Mouse (Mus musculus) adrenal gland, postnatal 36 days (tissue): ENCODE data around the gene Slc7a3. TPM values are rescaled to one million over a fixed set of nuclear protein-coding genes. Genes with fewer than 3 reads are reported as not detected.
"Not testable (repeated sequence)": the region's sequence is repeated elsewhere in the genome, so short reads cannot be mapped to it uniquely, and the experiment has no call there.

Source experiments
- DNase-seq, 2 experiments: peaks; one replicate each; pipeline ENCODE4 v3.0.0; 2021; ENCODE audit warnings: mixed read lengths in 1 of 2
- long read RNA-seq, 2 experiments: library from polyadenylated mRNA; stranded (forward); transcript quantifications; one replicate each; pipeline ENCODE4 v2.0.0; 2021; ENCODE audit warnings: borderline sequencing depth in 2 of 2
- total RNA-seq, 2 experiments: library from RNA; stranded (reverse); gene quantifications; 2 replicates each; pipeline ENCODE4 v1.2.3; 2021

Gene Slc7a3
- total RNA-seq, result under 1 TPM; 0.40 to 0.79 TPM
- long read RNA-seq, experiment 1, partial matches to known transcripts, result 0 of 1 reads
- long read RNA-seq, experiment 1, other reads (novel, unspliced or antisense), result 1 of 1 reads
- long read RNA-seq, experiment 2, result 0 reads

- no peak for DNase-seq
Measured at GRCm38 (mm10) chrX:101085920-101086319, at the start of gene Slc7a3. Slc7a3 (minus strand) TSS chrX:101086020.

GRCm38 (mm10) chrX:101131992-101132791, 46.4 kb upstream of the Slc7a3 start:
- DNase-seq, result no peak

- peak; percentile 63 to 73 for DNase-seq
Measured at GRCm38 (mm10) chrX:101131001-101131400, 45.2 kb upstream of the Slc7a3 start.

GRCm38 (mm10) chrX:101128559-101128958, 42.7 kb upstream of the Slc7a3 start:
- DNase-seq, result no peak

- DNase-seq, result no peak
Measured at GRCm38 (mm10) chrX:101126977-101127376, 41.2 kb upstream of the Slc7a3 start.

- peak; percentile 38 to 48 for DNase-seq
Measured at GRCm38 (mm10) chrX:101126474-101126955, 40.7 kb upstream of the Slc7a3 start.

GRCm38 (mm10) chrX:101120546-101120945, 34.7 kb upstream of the Slc7a3 start:
- DNase-seq, result no peak

GRCm38 (mm10) chrX:101085211-101085610, 609 bp downstream of the Slc7a3 start:
- DNase-seq, result not testable (repeated sequence)

GRCm38 (mm10) chrX:101084192-101084591, 1.6 kb downstream of the Slc7a3 start:
- DNase-seq, result no peak

GRCm38 (mm10) chrX:101065245-101065644, 20.6 kb downstream of the Slc7a3 start:
- DNase-seq, result no peak

GRCm38 (mm10) chrX:101063503-101063902, 22.3 kb downstream of the Slc7a3 start:
- DNase-seq, result peak; percentile 18 to 33

GRCm38 (mm10) chrX:101059541-101059940, 26.3 kb downstream of the Slc7a3 start, which contains the start of gene Tex11:
Tex11 (minus strand) TSS chrX:101059667.
- DNase-seq, result no peak

Other genes starting within 250 kb of the Slc7a3 start
- under 1 TPM in 1 of 2 experiments, not detected in 1; 0.13 TPM for gene Tex11, start 26.4 kb downstream of the Slc7a3 start, total RNA-seq
- gene Snx12, start 136.5 kb upstream of the Slc7a3 start, total RNA-seq, result 10 to 100 TPM; 49.9 to 52.0 TPM
- gene Foxo4, start 168.5 kb upstream of the Slc7a3 start, total RNA-seq, result 10 to 100 TPM; 28.1 to 35.2 TPM
- not detected for gene Gm614, start 178.0 kb upstream of the Slc7a3 start, total RNA-seq
- gene Il2rg, start 182.2 kb upstream of the Slc7a3 start, total RNA-seq, result 10 to 100 TPM in 1 of 2 experiments, 1 to 10 TPM in 1; 5.7 to 10.2 TPM
- not detected for gene Gm20489, start 183.0 kb upstream of the Slc7a3 start, total RNA-seq
- gene Med12, start 188.0 kb upstream of the Slc7a3 start, total RNA-seq, result 10 to 100 TPM; 32.2 to 35.1 TPM
- gene Nlgn3, start 213.1 kb upstream of the Slc7a3 start, total RNA-seq, result 10 to 100 TPM; 18.5 to 28.4 TPM